Mouse (Mus musculus) liver, embryonic 11.5 days (tissue): ENCODE measurements at regions not wholly inside any gene's neighbourhood (a gene's known extent, or its start where the extent isn't known, plus 50 kb on each side); places are given as distances from the start of the nearest gene placed in this dataset.
A peak's percentile ranks its signal among the peaks of the same experiment; 100 is the strongest.

Experiments
- ATAC-seq: fragments of 200-750 bp; cut with Nextera tagmentation; replicated peaks from 2 replicates; pipeline ENCODE4 v1.8.0; 2017; ENCODE audit warnings: moderate number of reproducible peaks, mild to moderate bottlenecking, moderate TSS enrichment, moderate library complexity; ENCODE audit not compliant: low FRiP score
- DNase-seq: peaks from one replicate; pipeline ENCODE4 v3.0.0-alpha.2; 2017; ENCODE audit warnings: low spot score
- H3K27ac ChIP-seq: fragments of 300-500 bp; sonication (generic); 2 replicates; pipeline ENCODE4 v1.5.1; 2014; ENCODE audit warnings: mild to moderate bottlenecking, low read depth, low read length, control low read depth
- H3K27me3 ChIP-seq: fragments of 300-500 bp; sonication (generic); replicated peaks from 2 replicates; pipeline ENCODE4 v1.6.1; 2014; ENCODE audit warnings: low read length, mixed read lengths; ENCODE audit not compliant: control insufficient read depth, insufficient read depth
- H3K36me3 ChIP-seq: fragments of 300-500 bp; sonication (generic); 2 replicates; pipeline ENCODE4 v1.6.1; 2014; ENCODE audit warnings: mild to moderate bottlenecking, low read length, moderate library complexity, mixed read lengths; ENCODE audit not compliant: control insufficient read depth, insufficient read depth
- H3K4me1 ChIP-seq: fragments of 300-500 bp; sonication (generic); replicated peaks from 2 replicates; pipeline ENCODE4 v1.6.1; 2014; ENCODE audit warnings: low read length, mixed read lengths; ENCODE audit not compliant: control insufficient read depth, insufficient read depth
- H3K4me2 ChIP-seq: fragments of 300-500 bp; sonication (generic); 2 replicates; pipeline ENCODE4 v1.6.1; 2014; ENCODE audit warnings: mild to moderate bottlenecking, control low read depth, moderate library complexity
- H3K4me3 ChIP-seq: fragments of 300-500 bp; sonication (generic); 2 replicates; pipeline ENCODE4 v1.5.1; 2014; ENCODE audit warnings: low read depth, low read length, control low read depth
- H3K9ac ChIP-seq: fragments of 300-500 bp; sonication (generic); 2 replicates; pipeline ENCODE4 v1.6.1; 2014; ENCODE audit warnings: low read depth, low read length, control low read depth
- H3K9me3 ChIP-seq: fragments of 300-500 bp; sonication (generic); 2 replicates; pipeline ENCODE4 v1.6.1; 2016; ENCODE audit warnings: low read length, inconsistent platforms, mixed read lengths; ENCODE audit not compliant: control insufficient read depth
- WGBS: fragments of 180-500 bp; shearing (Covaris S2); extraction: QIAGEN DNeasy Blood & Tissue Kit; methylation state at CpG from one replicate; pipeline ENCODE4 v1.1.7; 2014; 5-methylcytosine and 5-hydroxymethylcytosine counted together

DNA sequence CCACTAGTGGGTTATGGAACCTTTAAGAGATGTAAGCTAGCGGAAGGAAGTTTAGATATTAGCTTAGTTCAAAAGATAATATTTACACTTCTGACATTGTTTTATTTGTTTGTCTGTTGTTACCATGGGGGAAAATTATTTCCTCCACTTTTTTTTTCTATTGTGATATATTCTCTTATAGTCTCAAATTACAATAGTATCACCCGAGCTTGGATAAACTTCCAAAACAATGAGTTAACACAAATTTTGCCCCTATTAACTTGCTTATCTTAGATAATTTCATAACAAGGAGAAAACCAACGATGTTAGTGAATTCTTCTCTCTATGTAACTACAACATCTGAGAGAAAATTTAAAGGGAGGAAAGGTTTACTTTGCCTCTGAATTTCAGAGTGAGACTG, 1350.1 kb downstream of the Cdh8 start:
- H3K4me2 ChIP-seq = no peak overlapping the region
- 79% methylated on average over 3 of the region's 3 CpGs for WGBS
- H3K36me3 ChIP-seq = no peaks in the 10 kb centered on the region
- H3K27ac ChIP-seq = no peak overlapping the region
- no peak overlapping the region for H3K9ac ChIP-seq
- no peaks in the 10 kb centered on the region for H3K4me1 ChIP-seq
- ATAC-seq (no peak), DNase-seq (no peak)
- H3K9me3 ChIP-seq = no peaks in the 10 kb centered on the region
- no peak overlapping the region for H3K4me3 ChIP-seq
- H3K27me3 ChIP-seq = no peaks in the 10 kb centered on the region

DNA sequence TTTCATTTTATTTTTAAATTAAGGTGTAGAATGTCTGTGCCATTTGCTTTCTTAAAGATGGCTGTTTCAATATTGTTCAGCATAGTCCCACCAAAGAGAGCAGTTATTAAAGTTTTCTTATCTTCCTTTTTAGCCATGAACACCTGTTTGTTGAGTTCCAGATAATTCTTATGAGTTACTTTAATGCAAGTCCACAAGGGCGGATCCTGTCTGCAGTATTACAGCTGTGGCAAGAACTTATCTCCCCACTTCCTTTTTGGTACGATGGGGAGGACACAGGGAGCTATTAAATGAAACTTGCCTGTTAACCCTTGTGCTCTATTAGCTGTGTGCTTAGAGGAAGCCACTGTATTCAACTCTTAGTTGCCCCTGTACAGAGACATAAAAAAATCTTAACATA, 1350.9 kb downstream of the Cdh8 start:
- Histone ChIP-seq H3K9ac (no peak overlapping the region), H3K4me1 (no peaks in the 10 kb centered on the region), H3K4me3 (no peak overlapping the region), H3K27ac (no peak overlapping the region), H3K4me2 (no peak overlapping the region), H3K9me3 (no peaks in the 10 kb centered on the region), H3K27me3 (no peaks in the 10 kb centered on the region), H3K36me3 (no peaks in the 10 kb centered on the region)
- WGBS = 41% methylated on average over 2 of the region's 2 CpGs
- ATAC-seq (peak; percentile 92), DNase-seq (no peak)

DNA sequence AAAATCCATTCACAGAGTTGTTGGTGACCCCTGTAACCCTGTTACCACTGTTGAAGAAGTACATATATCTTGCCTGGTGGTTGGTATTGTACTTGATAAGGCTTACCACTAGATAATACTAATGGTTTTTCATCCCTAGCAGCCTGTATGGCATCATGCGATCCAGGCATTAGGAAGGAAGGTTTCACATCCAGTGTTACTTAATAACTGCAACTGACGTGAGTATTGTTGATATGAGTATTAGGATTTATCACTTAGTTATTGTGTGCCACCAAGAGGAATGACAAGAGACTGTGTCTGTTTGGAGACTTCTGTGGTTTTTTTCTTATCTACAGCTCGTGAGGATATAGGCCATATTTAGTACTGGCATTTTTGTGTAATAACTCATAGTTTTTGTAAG, 1354.5 kb downstream of the Cdh8 start:
- Histone ChIP-seq H3K9ac (no peak overlapping the region), H3K27ac (no peak overlapping the region), H3K4me2 (no peak overlapping the region), H3K4me1 (no peaks in the 10 kb centered on the region), H3K4me3 (no peak overlapping the region), H3K27me3 (no peaks in the 10 kb centered on the region), H3K36me3 (no peaks in the 10 kb centered on the region), H3K9me3 (no peaks in the 10 kb centered on the region)
- DNase-seq (no peak), ATAC-seq (0 out of 2 replicates have a peak, but pooled peaks have one; percentile 35)
- 51% methylated on average over 3 of the region's 3 CpGs for WGBS

DNA sequence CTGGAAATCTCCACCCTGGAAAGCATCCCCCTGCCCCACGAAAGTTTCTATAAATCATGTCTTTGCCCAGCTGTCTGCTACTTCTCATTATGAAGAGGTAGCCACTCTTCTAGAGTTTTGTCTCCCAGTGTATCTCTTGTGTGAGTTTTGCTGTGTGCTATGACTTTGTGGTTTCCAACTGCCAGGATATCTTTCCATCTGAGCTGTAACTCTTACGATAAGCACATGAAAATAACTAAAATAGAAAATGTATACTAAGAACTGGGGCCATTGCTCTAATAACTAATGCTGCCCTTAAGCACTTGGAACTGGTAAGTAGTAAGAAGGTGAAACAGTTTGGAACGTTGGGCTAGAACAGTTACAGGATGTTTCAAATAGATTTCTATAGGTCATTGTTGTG, 1362.6 kb downstream of the Cdh8 start:
- H3K27ac ChIP-seq = no peak overlapping the region
- no peak overlapping the region for H3K4me3 ChIP-seq
- WGBS = 67% methylated on average over 3 of the region's 3 CpGs
- no peak for DNase-seq
- no peaks in the 10 kb centered on the region for H3K9me3 ChIP-seq
- no peak overlapping the region for H3K4me2 ChIP-seq
- no peaks in the 10 kb centered on the region for H3K36me3 ChIP-seq
- ATAC-seq = no peak
- no peaks in the 10 kb centered on the region for H3K4me1 ChIP-seq
- no peak overlapping the region for H3K9ac ChIP-seq
- H3K27me3 ChIP-seq = no peaks in the 10 kb centered on the region

DNA sequence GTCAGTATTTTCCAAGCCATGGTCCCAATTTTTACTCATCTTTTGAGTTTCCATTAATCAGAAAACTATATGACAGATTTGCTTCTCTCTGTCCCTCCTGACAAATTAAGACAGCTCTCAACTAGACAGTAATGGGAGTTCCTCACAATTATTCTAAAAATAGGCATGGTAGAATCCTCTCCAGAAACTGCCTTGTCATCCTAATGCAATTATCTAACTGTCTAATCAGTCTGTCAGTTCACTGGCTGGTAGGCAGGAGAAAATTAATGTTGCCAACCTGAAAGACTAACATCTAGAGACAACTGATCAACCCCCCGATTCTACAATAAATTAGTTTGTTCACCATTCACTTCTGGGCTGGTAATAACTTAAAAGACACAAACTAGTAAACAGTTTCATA, 1399.7 kb downstream of the Cdh8 start:
- H3K27ac ChIP-seq = no peak overlapping the region
- WGBS = 86% methylated on average over 1 of the region's 1 CpGs
- H3K27me3 ChIP-seq = no peaks in the 10 kb centered on the region
- H3K4me2 ChIP-seq = no peak overlapping the region
- H3K36me3 ChIP-seq = no peaks in the 10 kb centered on the region
- H3K4me1 ChIP-seq = no peaks in the 10 kb centered on the region
- DNase-seq (no peak), ATAC-seq (peak; percentile 66)
- H3K4me3 ChIP-seq = no peak overlapping the region
- no peaks in the 10 kb centered on the region for H3K9me3 ChIP-seq
- H3K9ac ChIP-seq = no peak overlapping the region
